Mouse (Mus musculus): ENCODE data around the gene Rangrf. TPM values are rescaled to one million over a fixed set of nuclear protein-coding genes. Genes with fewer than 3 reads are reported as not detected.

Rangrf gene
- 20.5 and 23.0 TPM in 2 replicates for polyA plus RNA-seq (2012; rRNA removed)
- polyA plus RNA-seq (2014; fragmentation: Nextera tagmentation; extraction: Ambion mirVana), result 29.2 and 31.2 TPM in 2 replicates

DNA sequence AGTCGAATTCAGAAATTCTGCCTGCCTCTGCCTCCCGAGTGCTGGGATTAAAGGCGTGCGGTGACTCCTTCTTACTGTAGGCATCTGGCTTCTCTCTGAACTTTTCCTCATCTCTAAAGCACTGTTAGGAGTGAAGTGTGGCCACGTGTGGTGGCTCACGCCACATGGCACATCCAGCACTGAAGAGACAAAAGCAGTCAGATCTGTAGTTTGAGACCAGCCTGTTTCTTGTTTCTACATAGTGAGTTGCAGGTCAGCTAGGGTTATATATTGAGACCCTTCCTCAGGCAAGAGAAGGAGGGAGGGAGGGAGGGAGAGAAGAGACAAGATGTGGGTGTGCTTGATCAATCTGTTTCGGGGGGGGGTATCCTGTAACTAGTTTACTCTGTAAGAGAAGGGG is at the start of gene Rangrf:
Gene Rangrf (minus strand): TSS at position 101 of the 400 bp plus-strand sequence.
- H3K4me2 ChIP-seq (ENCODE audit: low read depth), result peak within 1 kb of the TSS; percentile 74
- WGBS (ENCODE audit: insufficient replicate concordance), result 67% methylated on average over 7 of the region's 7 CpGs
- H3K9ac ChIP-seq (replicated peaks), result no peak within 1 kb of the TSS; the same call in 1 of the 2 replicates
- peaks cover 0 to 14% of the 10 kb centered on the region in 2 experiments; a peak in 3 of 4 replicates for H3K4me1 ChIP-seq (replicated peaks; ENCODE audit: control insufficient read depth in 2 of 2, insufficient read depth in 2 of 2, low read length in 1 of 2)
- H3K4me3 ChIP-seq (ENCODE audit: insufficient read depth in 1 of 2, low read depth in 2 of 2, low read length in 2 of 2), result peak within 1 kb of the TSS; percentile 50 to 57; a peak in 2 of 4 replicates
- no peaks in the 10 kb centered on the region for H3K9me3 ChIP-seq (ENCODE audit: control insufficient read depth, low read length)
- DNase-seq (ENCODE audit: low read depth in 3 of 3, low spot score in 3 of 3) (no peak), ATAC-seq (ENCODE audit: insufficient read depth) (no peak)
- no peaks in the 10 kb centered on the region for H3K36me3 ChIP-seq (replicated peaks; ENCODE audit: control insufficient read depth, insufficient read depth, low read depth)
- H3K27ac ChIP-seq, result no peak within 1 kb of the TSS
- TF ChIP-seq CTCF (IDR thresholded peaks at IDR 0.05; ENCODE audit: low read depth) (no peak), EP300 (IDR thresholded peaks at IDR 0.05; ENCODE audit: low read depth) (no peak)
- H3K27me3 ChIP-seq (ENCODE audit: control insufficient read depth, insufficient read depth, low read length), result no peaks in the 10 kb centered on the region

DNA sequence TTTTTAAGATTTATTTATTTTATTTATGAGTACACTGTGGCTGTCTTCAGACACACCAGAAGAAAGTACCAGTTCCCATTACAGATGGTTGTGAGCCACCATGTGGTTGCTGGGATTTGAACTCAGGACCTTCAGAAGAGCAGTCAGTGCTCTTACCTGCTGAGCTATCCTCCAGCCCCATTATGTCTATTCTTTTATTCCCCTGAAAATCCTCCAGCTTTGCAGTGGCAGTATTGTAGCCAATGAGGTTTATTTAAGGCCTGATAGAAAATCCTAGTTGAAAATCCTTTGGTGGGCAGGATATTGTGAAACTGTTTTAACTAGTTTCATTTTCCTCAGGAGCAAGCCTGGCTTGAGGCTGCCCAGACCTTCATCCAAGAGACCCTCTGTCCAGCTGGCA is 45.7 kb upstream of the Rangrf start:
- Histone ChIP-seq H3K27me3 (ENCODE audit: control insufficient read depth, insufficient read depth, low read length) (no peaks in the 10 kb centered on the region), H3K9me3 (ENCODE audit: control insufficient read depth, low read length) (no peaks in the 10 kb centered on the region), H3K4me1 (replicated peaks; ENCODE audit: control insufficient read depth in 2 of 2, insufficient read depth in 2 of 2, low read length in 1 of 2) (peaks cover 9 to 11% of the 10 kb centered on the region in 2 experiments), H3K4me2 (ENCODE audit: low read depth) (no peak overlapping the region), H3K36me3 (replicated peaks; ENCODE audit: control insufficient read depth, insufficient read depth, low read depth) (peaks cover 30% of the 10 kb centered on the region), H3K4me3 (ENCODE audit: insufficient read depth in 1 of 2, low read depth in 2 of 2, low read length in 2 of 2) (no peak overlapping the region), H3K27ac (no peak overlapping the region), H3K9ac (replicated peaks) (no peak overlapping the region)
- no peak for TF ChIP-seq EP300 (IDR thresholded peaks at IDR 0.05; ENCODE audit: low read depth)
- no peak for TF ChIP-seq CTCF (IDR thresholded peaks at IDR 0.05; ENCODE audit: low read depth)
- ATAC-seq (ENCODE audit: insufficient read depth) (no peak), DNase-seq (ENCODE audit: low read depth in 3 of 3, low spot score in 3 of 3) (no peak)

DNA sequence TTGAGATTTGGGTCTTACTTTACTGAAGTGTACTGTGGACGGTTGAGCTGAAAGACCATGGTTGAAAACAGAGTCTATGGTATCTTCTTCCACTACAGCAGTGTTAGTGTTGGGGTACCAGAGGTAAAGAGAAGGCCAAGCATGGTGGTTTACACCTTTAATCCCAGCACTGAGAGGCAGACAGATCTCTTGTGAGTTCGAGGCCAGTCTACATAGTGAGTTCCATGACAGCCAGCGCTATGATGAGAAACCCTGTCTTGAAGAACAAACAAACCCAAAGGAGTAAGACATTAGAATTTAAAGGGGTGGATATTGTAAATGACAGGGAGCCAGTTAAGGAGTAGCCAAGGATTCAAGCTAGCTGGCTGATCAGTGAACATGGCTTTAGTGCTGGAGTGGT is 41.8 kb upstream of the Rangrf start:
- ATAC-seq (ENCODE audit: insufficient read depth) (no peak), DNase-seq (ENCODE audit: low read depth in 3 of 3, low spot score in 3 of 3) (no peak)
- WGBS (ENCODE audit: insufficient replicate concordance), result 57% methylated on average over 3 of the region's 3 CpGs
- Histone ChIP-seq H3K4me3 (ENCODE audit: insufficient read depth in 1 of 2, low read depth in 2 of 2, low read length in 2 of 2) (peak overlapping the region; percentile 64 to 81), H3K27ac (peak overlapping the region; percentile 88), H3K27me3 (ENCODE audit: control insufficient read depth, insufficient read depth, low read length) (no peaks in the 10 kb centered on the region), H3K36me3 (replicated peaks; ENCODE audit: control insufficient read depth, insufficient read depth, low read depth) (no peaks in the 10 kb centered on the region; the same call in 1 of the 2 replicates), H3K9me3 (ENCODE audit: control insufficient read depth, low read length) (no peaks in the 10 kb centered on the region), H3K9ac (replicated peaks) (peak overlapping the region; percentile 81), H3K4me2 (ENCODE audit: low read depth) (peak overlapping the region; percentile 84), H3K4me1 (replicated peaks; ENCODE audit: control insufficient read depth in 2 of 2, insufficient read depth in 2 of 2, low read length in 1 of 2) (peaks cover 16 to 18% of the 10 kb centered on the region in 2 experiments)
- TF ChIP-seq EP300 (IDR thresholded peaks at IDR 0.05; ENCODE audit: low read depth), result no peak
- no peak for TF ChIP-seq CTCF (IDR thresholded peaks at IDR 0.05; ENCODE audit: low read depth)

GRCm38 (mm10) chr11:69015644-69016441 is 40.9 kb upstream of the Rangrf start, which contains the start of gene Ctc1:
Ctc1 (plus strand) TSS chr11:69015911.
- Histone ChIP-seq H3K4me1 (replicated peaks; ENCODE audit: control insufficient read depth in 2 of 2, insufficient read depth in 2 of 2, low read length in 1 of 2) (peaks cover 18 to 21% of the 10 kb centered on the region in 2 experiments), H3K9me3 (ENCODE audit: control insufficient read depth, low read length) (no peaks in the 10 kb centered on the region)

GRCm38 (mm10) chr11:69012071-69012601 is 37.2 kb upstream of the Rangrf start:
- under 1% methylated on average over 18 of the region's 18 CpGs for WGBS (ENCODE audit: insufficient replicate concordance)
- DNase-seq (ENCODE audit: low read depth in 3 of 3, low spot score in 3 of 3) (peak; percentile 94 to 95 (median 94)), ATAC-seq (ENCODE audit: insufficient read depth) (peak; percentile 73)
- peak overlapping the region; percentile 91 for H3K9ac ChIP-seq (replicated peaks)
- no peaks in the 10 kb centered on the region for H3K9me3 ChIP-seq (ENCODE audit: control insufficient read depth, low read length)
- peak overlapping the region; percentile 77 to 85 for H3K4me3 ChIP-seq (ENCODE audit: insufficient read depth in 1 of 2, low read depth in 2 of 2, low read length in 2 of 2)
- H3K27me3 ChIP-seq (ENCODE audit: control insufficient read depth, insufficient read depth, low read length), result no peaks in the 10 kb centered on the region
- peak overlapping the region; percentile 96 for H3K4me2 ChIP-seq (ENCODE audit: low read depth)
- TF ChIP-seq EP300 (IDR thresholded peaks at IDR 0.05; ENCODE audit: low read depth) (peak; percentile 86), CTCF (IDR thresholded peaks at IDR 0.05; ENCODE audit: low read depth) (no peak)
- peaks cover 18 to 31% of the 10 kb centered on the region in 2 experiments for H3K4me1 ChIP-seq (replicated peaks; ENCODE audit: control insufficient read depth in 2 of 2, insufficient read depth in 2 of 2, low read length in 1 of 2)
- peak overlapping the region; percentile 100 for H3K27ac ChIP-seq
- H3K36me3 ChIP-seq (replicated peaks; ENCODE audit: control insufficient read depth, insufficient read depth, low read depth), result no peaks in the 10 kb centered on the region

More at GRCm38 (mm10) chr11:69015644-69016441, 40.9 kb upstream of the Rangrf start, which contains the start of gene Ctc1:
- peak; percentile 94 for TF ChIP-seq CTCF (IDR thresholded peaks at IDR 0.05; ENCODE audit: low read depth)
- no peak for TF ChIP-seq EP300 (IDR thresholded peaks at IDR 0.05; ENCODE audit: low read depth)
- H3K27ac ChIP-seq, result peak within 1 kb of the TSS; percentile 88
- H3K36me3 ChIP-seq (replicated peaks; ENCODE audit: control insufficient read depth, insufficient read depth, low read depth), result no peaks in the 10 kb centered on the region
- ATAC-seq (ENCODE audit: insufficient read depth) (peak; percentile 91), DNase-seq (ENCODE audit: low read depth in 3 of 3, low spot score in 3 of 3) (peak; percentile 90 to 91 (median 90))
- 1% methylated on average over 38 of the region's 38 CpGs for WGBS (ENCODE audit: insufficient replicate concordance)
- H3K4me2 ChIP-seq (ENCODE audit: low read depth), result peak within 1 kb of the TSS; percentile 84
- peak within 1 kb of the TSS; percentile 81 for H3K9ac ChIP-seq (replicated peaks)
- H3K4me3 ChIP-seq (ENCODE audit: insufficient read depth in 1 of 2, low read depth in 2 of 2, low read length in 2 of 2), result peak within 1 kb of the TSS; percentile 64 to 81
- H3K27me3 ChIP-seq (ENCODE audit: control insufficient read depth, insufficient read depth, low read length), result no peaks in the 10 kb centered on the region
